Mouse (Mus musculus) adrenal gland, postnatal 10 days (tissue): Measurements from ENCODE around the gene Gm8369. TPM values are rescaled to one million over a fixed set of nuclear protein-coding genes. Genes with fewer than 3 reads are reported as not detected.
"Not testable (repeated sequence)": the region's sequence is repeated elsewhere in the genome, so short reads cannot be mapped to it uniquely, and the experiment has no call there.

ENCODE experiments used
- DNase-seq: peaks from one replicate; pipeline ENCODE4 v3.0.0; 2021; ENCODE audit warnings: mixed read lengths
- total RNA-seq, 2 experiments: library from RNA; stranded (reverse); gene quantifications; 2 replicates each; pipeline ENCODE4 v1.2.3; 2021

Gene Gm8369
- total RNA-seq, 2 experiments from 2014 or later = 1.00 to 1.1 TPM

DNA sequence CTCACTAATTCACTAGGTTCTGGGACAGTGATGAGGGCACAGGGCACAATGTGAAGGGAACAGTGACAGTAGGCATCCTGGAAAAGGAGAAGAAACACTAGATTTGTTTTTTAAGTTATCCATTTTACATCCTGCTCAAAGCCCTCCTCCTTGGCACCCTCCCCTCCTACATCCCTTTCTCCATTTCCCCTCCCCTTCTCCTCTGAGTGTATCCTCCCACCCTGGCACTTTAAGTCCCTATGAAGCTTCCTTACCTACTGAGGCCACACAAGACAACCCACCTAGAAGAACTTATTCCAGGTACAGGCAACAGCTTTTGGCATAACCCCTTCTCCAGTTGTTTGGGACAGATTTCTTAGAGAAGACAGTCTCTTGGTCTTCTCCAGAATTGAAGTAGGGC lies 30.5 kb downstream of the Gm8369 start, which contains the start of gene Ms4a6b:
Ms4a6b (plus strand) TSS at position 267 of the 400 bp plus-strand sequence.
- DNase-seq = no peak

DNA sequence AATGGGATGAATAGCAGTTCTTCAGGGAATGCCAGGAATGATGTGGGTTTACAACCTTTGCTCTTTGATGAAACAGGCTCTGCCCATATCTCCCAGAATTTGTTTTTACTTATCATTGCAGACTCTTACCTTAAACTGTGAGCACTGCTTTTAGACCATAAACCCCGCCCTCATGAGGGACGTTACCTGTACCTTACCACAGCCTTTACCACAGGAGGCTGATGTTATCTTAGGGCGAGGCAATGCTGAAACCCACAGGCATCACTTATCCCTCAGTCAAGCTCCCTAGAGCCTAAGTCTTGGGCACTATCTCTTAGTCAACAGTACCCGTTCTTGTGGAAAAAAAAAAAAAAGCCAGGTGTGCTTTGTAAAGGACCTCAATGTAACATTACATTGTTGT lies 31.1 kb downstream of the Gm8369 start:
- no peak for DNase-seq

DNA sequence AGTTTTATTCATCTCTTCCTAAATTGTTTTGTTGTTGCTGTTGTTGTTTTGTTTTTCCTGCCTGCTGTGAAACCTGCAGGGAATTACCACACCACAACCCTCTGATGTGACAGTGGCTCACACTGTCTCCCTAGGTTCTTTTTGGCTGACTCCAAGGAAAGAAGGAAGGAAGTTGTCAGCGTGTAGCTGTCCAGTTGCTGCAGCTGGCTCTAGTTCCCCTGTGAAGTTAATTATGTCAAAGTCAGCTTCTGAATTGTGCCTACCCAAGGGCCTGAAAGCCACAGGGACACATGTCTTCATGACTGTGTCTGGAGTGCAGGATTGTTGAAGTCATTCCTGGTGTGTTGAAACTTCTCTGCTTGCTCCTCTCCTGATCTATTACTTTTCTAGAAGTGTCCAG lies 31.6 kb downstream of the Gm8369 start:
- not testable (repeated sequence) for DNase-seq

DNA sequence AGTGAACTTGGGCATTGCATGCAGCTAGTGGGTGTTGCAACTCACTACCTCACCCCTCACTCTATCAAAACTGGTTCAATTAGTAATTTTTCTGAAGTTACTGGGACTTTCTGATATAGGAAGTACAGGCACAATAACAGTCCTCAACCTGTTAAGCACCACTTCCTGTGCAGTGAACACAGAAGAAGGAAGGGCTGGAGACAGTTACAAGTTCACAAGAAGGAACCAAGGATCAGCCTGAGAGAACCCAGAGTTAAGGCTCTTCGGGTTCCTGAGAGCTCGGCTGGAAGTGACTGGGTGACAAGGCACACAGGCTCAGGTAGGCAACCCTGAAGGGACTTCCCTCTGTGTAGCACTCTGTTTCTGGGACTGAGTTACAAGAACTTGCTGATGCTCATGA lies 32.6 kb downstream of the Gm8369 start:
- DNase-seq = not testable (repeated sequence)

DNA sequence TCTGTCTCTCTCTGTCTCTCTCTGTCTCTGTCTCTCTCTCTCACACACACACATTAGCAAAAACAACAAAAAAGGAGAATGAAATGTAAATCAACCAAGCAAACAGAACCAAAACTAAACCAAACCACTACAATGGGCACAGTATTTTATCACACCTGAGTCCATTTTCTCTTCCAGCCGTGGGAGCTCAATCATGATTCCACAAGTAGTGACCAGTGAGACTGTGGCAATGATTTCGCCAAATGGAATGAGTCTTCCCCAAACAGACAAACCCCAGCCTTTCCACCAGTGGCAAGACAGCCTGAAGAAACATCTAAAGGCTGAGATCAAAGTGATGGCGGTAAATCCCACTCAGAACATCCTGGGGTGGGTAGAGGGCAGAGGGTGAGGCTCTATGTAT lies 34.4 kb downstream of the Gm8369 start:
- no peak for DNase-seq

DNA sequence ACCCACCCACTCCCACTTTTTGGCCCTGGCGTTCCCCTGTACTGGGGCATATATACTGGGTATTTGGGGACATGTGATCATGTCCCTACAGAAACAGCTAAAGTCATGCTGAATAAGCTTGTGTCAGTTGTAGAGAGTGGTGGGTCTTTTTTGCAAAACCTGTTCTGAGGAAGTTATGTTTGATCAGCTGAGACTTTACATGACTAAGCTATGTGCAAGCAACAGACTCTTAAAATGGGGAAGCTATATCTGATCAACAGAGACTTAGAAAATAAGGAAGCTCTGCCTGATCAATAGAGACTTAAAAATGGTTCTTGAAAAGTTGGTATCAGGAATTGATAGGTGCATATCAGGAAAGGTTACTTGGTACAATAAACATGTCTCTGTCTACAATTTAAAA lies 47.7 kb downstream of the Gm8369 start:
- DNase-seq = no peak

DNA sequence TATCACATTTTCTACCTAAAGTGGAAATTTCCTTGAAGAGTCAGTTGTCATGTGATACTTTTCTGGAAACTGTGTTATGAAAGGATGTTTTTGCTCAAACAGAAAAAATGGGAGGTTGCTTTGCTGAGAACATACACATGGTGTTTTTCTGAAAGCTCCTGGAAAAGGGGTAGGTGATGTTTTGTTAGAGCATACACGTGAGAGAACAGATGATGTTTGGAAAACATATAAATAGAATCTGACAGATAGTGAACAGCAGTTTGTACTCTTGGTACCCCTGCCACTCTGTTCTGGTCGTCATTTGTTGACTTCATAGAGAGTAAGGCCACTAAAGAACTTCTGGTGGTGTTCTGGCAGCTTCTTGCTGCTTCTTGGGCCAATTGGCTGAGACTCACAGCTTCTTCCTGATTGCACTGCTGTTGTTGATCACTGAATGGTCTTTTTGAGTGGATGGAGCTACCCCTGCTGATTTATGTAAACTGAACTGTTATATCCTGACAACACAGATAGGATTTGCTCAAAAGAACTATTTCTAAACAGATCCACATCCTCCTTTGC lies 48.2 kb downstream of the Gm8369 start:
- no peak for DNase-seq

DNA sequence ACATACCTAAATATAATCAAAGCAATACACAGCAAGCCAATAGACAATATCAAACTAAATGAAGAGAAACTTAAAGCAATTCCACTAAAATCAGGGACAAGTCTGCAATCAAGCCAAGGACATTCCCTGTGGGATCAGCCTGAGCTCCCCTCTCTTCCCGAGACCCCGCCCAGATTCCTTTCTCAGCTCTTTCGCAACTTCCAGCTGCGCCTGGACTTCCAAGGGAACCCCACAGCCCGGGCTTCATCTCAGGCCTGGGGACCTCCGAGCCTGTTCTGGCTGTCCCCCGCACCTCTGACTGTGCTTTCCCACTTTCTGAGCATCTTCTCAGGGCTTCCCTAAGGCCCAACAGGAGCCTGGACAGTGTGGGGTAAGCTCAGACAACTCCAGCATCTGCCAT lies 50.9 kb downstream of the Gm8369 start, which contains the start of gene Ms4a4d:
Ms4a4d (plus strand) TSS at position 209 of the 400 bp plus-strand sequence.
- DNase-seq = peak; percentile 16

DNA sequence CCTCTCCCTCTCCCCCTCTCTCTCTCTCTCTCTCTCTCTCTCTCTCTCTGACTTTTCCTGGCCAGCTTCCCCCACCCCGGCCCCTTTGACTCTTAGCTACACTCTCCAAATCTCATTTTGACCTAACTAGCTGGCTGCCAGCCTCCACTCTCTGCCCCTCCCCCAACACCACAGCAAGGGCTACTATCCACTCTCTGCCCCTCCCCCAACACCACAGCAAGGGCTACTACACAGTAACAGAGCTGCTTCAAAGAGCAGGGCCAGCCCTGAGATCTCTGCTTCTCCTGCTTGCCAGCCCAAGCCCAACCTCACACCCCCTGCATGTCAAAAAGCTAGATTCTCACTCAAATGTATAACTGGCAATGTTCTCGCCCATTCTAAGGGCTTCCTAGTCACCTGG lies 51.6 kb downstream of the Gm8369 start:
- peak; percentile 3 for DNase-seq

DNA sequence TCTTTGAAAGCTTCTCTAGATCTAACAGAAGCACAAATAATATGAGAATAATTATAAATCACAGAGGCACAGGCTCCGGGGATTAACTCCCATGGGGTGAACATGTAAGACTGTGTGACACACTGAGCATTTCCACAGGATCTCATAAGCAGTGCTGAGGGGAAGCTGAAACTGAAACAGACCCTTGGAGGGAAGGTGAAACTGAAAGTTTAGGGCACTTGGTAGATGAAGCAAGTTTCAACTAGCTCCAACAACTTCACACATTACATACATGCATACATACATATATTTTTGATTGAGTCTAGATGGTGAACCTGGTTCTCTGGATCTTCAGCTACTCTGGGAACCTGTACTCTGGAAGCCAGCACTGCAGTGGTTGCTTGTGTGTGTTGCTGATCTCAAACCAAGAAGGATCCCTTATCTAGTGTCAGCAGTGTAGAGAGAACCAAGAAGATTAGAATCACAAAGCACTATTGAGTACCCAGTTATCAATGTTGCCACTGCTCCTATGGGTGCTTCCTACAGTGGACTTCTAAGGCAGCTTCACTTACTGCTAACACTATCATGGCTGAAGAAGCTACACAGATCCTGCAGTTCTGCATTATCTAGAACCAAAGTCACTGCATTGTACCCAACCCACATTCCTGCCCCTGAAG lies 54.6 kb downstream of the Gm8369 start:
- DNase-seq = peak; percentile 3

DNA sequence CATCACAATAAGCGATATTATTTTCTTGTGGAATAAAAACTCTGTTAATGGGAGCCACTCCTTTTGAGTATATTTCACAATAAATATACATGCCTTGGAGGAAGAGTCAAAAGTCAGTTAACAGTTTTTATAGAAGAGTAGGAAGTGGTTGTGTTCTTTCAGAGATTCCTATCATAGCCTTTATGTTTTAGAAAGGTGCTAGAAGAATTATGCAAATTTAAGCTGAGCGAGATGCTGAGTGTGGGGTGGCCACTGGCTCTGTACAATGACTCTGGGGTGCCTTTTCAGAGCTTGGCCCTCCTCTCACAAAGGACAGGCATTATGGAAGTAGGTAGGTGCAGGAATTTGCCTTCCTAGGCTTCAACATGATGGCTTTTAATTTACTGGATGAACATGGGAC lies 58.6 kb downstream of the Gm8369 start:
- DNase-seq = not testable (repeated sequence)

DNA sequence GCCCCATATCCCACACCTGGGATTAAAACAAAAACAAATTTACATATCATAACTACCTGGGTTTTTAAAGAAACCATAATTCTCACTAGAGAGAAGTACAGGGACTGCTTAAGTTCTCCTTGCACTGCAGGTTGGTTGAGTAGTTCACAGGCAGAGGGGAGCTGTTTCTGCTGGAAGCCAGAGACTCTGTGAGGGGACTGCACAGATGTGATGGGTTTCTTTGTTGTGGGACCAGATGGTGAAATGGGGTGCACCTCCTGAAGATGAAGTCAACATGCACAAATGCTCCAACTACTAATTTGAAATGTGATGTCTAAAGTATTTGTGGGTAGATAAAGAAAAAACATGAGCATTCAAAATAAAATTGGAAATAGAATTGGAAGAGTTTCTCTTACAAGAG lies 62.2 kb downstream of the Gm8369 start:
- DNase-seq = no peak

DNA sequence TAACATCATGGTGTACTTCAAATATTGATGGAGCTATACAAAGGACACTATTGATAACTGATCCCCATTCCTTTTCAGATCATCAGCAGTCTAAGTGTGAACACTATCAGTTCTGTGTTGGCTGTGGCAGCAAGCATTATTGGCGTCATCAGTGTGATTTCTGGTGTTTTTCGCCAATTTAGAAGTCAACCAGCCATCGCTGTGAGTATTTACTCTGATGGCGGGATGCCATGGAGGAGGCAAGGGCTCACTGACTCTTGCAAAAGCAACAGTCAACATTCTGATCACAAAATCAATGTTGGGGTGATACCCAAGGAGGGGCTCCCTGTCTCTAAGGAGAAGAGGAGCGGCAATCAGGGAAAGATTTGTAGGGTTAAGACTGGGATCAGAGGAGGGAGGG lies 69.0 kb downstream of the Gm8369 start:
- no peak for DNase-seq

DNA sequence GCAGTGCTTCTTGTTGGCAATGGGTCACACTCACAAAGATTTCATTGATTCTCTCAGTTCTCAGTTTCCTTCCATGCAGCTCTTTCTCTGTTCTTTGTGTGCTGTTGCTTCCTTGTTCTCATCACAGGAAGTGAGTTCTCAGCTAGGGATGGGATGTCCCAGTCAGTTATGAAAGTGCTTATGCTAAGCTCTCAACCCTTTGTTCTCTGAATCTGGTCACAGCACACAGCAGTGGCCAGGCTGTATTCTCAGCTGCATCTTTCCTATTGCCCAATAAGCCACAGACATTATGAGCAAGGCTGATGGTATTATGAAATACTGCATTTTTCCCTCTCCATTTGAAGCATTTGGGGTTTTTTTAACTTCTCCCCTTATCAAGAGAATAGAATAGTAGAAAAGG lies 73.8 kb downstream of the Gm8369 start:
- not testable (repeated sequence) for DNase-seq

Other genes with a start within 250 kb of the Gm8369 start
- 1 to 10 TPM; 3.6 to 4.1 TPM for gene Ms4a1, start 219.7 kb upstream of the Gm8369 start, total RNA-seq
- not detected for gene Ms4a5, start 202.1 kb upstream of the Gm8369 start, total RNA-seq
- not detected for gene Ms4a14, start 171.5 kb upstream of the Gm8369 start, total RNA-seq
- gene Ms4a7, start 149.8 kb upstream of the Gm8369 start, total RNA-seq = 1 to 10 TPM in 1 of 2 experiments, under 1 TPM in 1; 0.96 to 1.8 TPM
- gene Ms4a4a, start 110.4 kb upstream of the Gm8369 start, total RNA-seq = 1 to 10 TPM; 2.6 to 6.4 TPM
- 1 to 10 TPM; 1.3 to 1.5 TPM for gene Ms4a4c, start 81.2 kb upstream of the Gm8369 start, total RNA-seq
- 1 to 10 TPM; 8.4 to 9.8 TPM for gene Ms4a4b, start 42.4 kb upstream of the Gm8369 start, total RNA-seq
- gene Ms4a6c, start 16.6 kb upstream of the Gm8369 start, total RNA-seq = 1 to 10 TPM; 4.7 to 8.4 TPM
- 1 to 10 TPM; 5.0 to 8.3 TPM for gene Ms4a6b, start 30.6 kb downstream of the Gm8369 start, total RNA-seq
- 1 to 10 TPM; 1.1 to 1.5 TPM for gene Ms4a4d, start 50.9 kb downstream of the Gm8369 start, total RNA-seq
- gene Ms4a6d, start 118.9 kb downstream of the Gm8369 start, total RNA-seq = 1 to 10 TPM; 2.7 to 3.8 TPM
- gene Ms4a2, start 137.8 kb downstream of the Gm8369 start, total RNA-seq = under 1 TPM; 0.12 to 0.24 TPM
- under 1 TPM in 1 of 2 experiments, not detected in 1; 0.63 TPM for gene Ms4a3, start 154.9 kb downstream of the Gm8369 start, total RNA-seq
- not detected for gene Oosp2, start 174.6 kb downstream of the Gm8369 start, total RNA-seq
- gene Oosp1, start 205.2 kb downstream of the Gm8369 start, total RNA-seq = 1 to 10 TPM in 1 of 2 experiments, not detected in 1; 1.2 TPM
- gene Oosp3, start 211.1 kb downstream of the Gm8369 start, total RNA-seq = not detected